Mouse (Mus musculus) liver, postnatal 0 days (tissue): Measurements from ENCODE around the gene Celf2.

ENCODE experiments used
- CTCF ChIP-seq: sonication (generic); IDR thresholded peaks from 2 replicates; pipeline ENCODE4 v1.5.1; 2016; ENCODE audit warnings: antibody characterized with exemption, low read depth
- EP300 ChIP-seq: IDR thresholded peaks from 2 replicates; pipeline ENCODE4 v1.6.1; 2016; ENCODE audit warnings: antibody characterized with exemption, low read depth, mild to moderate bottlenecking

DNA sequence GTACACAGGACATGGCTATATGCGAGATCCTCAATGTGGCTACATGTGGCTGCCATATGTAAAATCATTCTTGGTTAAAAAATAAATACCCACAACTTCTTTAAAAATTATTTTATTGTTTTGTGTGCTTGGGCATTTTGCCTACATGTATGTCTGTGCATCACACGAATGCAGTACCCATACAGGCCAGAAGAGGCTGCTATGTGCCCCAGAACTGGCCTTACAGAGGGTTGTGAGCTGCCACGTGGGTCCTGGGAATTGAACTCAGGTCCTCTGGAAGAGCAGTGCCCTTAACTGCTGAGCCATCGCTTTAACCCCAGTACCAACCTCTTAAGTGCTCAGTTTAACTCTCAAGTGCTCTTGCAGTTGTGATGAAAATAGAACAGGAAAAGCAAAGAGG lies 1018.5 kb downstream of the Celf2 start:
- TF ChIP-seq CTCF (peak; percentile 40; the same call in 1 of the 2 replicates), EP300 (no peak)
